Mouse (Mus musculus) urinary bladder, postnatal 14 days (tissue): ENCODE results near the gene Ift172.
"Not testable (repeated sequence)": the region's sequence is repeated elsewhere in the genome, so short reads cannot be mapped to it uniquely, and the experiment has no call there.

Experiments used
- DNase-seq: peaks from one replicate; pipeline ENCODE4 v3.0.0; 2021; ENCODE audit warnings: low spot score

Gene Ift172

DNA sequence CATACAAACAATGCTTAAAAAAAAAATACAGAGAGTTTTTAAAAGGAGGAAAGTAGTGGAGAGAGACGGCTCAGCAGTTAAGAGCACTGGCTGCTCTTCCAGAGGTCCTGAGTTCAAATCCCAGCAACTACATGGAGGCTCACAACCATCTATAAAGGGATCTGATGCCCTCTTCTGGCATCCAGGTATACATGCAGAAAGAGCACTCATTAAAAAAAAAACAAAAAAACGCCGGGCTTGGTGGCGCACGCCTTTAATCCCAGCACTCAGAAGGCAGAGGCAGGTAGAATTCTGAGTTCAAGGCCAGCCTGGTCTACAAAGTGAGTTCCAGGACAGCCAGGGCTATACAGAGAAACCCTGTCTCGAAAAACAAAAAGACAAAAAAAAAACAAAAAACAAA lies 74.4 kb downstream of the Ift172 start:
- DNase-seq, result not testable (repeated sequence)

GRCm38 (mm10) chr5:31204421-31204820 lies 86.5 kb downstream of the Ift172 start:
- no peak for DNase-seq

- no peak for DNase-seq
Measured at GRCm38 (mm10) chr5:31203866-31204265, 87.0 kb downstream of the Ift172 start.
